Mouse (Mus musculus) bone marrow, adult 2 months (tissue): ENCODE measurements around the gene Dhtkd1.

Experiments used
- CTCF ChIP-seq: fragments of 200-500 bp; IDR thresholded peaks from 2 replicates; pipeline ENCODE4 v1.5.1; 2011; ENCODE audit warnings: low read length, control low read depth; ENCODE audit not compliant: control insufficient read depth, insufficient read depth
- POLR2A ChIP-seq: fragments of 200-500 bp; IDR thresholded peaks from 2 replicates; pipeline ENCODE4 v1.6.1; 2011; ENCODE audit warnings: low read depth, mild to moderate bottlenecking, control low read depth, low read length, borderline replicate concordance; ENCODE audit not compliant: control insufficient read depth

GRCm38 (mm10) chr2:5922823-5923222 is 19.8 kb downstream of the Dhtkd1 start:
- TF ChIP-seq CTCF (no peak), POLR2A (no peak)
